Mouse (Mus musculus) thymus, adult 2 months (tissue): ENCODE measurements around the gene Vat1l.

Experiments
- CTCF ChIP-seq: fragments of 200-500 bp; IDR thresholded peaks from 2 replicates; pipeline ENCODE4 v1.5.1; 2012; ENCODE audit warnings: mild to moderate bottlenecking, control low read depth, low read length, moderate library complexity, borderline replicate concordance; ENCODE audit not compliant: control insufficient read depth, poor library complexity, insufficient read depth; ENCODE audit errors: extremely low read depth
- POLR2A ChIP-seq: fragments of 200-500 bp; IDR thresholded peaks from 2 replicates; pipeline ENCODE4 v1.6.1; 2012; ENCODE audit warnings: mild to moderate bottlenecking, low read length, control low read depth, moderate library complexity; ENCODE audit not compliant: control insufficient read depth, poor library complexity, insufficient read depth; ENCODE audit errors: extremely low read depth

GRCm38 (mm10) chr8:114401679-114402078, 196.3 kb downstream of the Vat1l start:
- TF ChIP-seq CTCF (no peak), POLR2A (no peak)
